Mouse (Mus musculus) heart, postnatal 14 days (tissue): ENCODE results near the gene Olfr572. TPM values are rescaled to one million over a fixed set of nuclear protein-coding genes. Genes with fewer than 3 reads are reported as not detected.

Experiments
- total RNA-seq, 2 experiments: library from RNA; stranded (reverse); gene quantifications; 2 replicates each; pipeline ENCODE4 v1.2.3; 2021

Gene Olfr572
- total RNA-seq, 2 experiments from 2014 or later = not detected

Other genes with a start within 250 kb of the Olfr572 start
- 1 to 10 TPM; 7.7 to 8.7 TPM for gene Trim68, start 237.1 kb upstream of the Olfr572 start, total RNA-seq
- not detected for gene Olfr557, start 228.5 kb upstream of the Olfr572 start, total RNA-seq
- 1 to 10 TPM; 4.8 to 5.1 TPM for gene Olfr558, start 222.2 kb upstream of the Olfr572 start, total RNA-seq
- not detected for gene Olfr33, start 205.3 kb upstream of the Olfr572 start, total RNA-seq
- gene Olfr559, start 196.9 kb upstream of the Olfr572 start, total RNA-seq = not detected
- gene Olfr560, start 165.0 kb upstream of the Olfr572 start, total RNA-seq = under 1 TPM in 1 of 2 experiments, not detected in 1; 0.32 TPM
- gene Olfr78, start 164.9 kb upstream of the Olfr572 start, total RNA-seq = 1 to 10 TPM; 1.6 to 2.1 TPM
- gene Olfr561, start 153.2 kb upstream of the Olfr572 start, total RNA-seq = not detected
- not detected for gene Olfr564, start 120.9 kb upstream of the Olfr572 start, total RNA-seq
- gene Olfr566, start 65.6 kb upstream of the Olfr572 start, total RNA-seq = not detected
- gene Olfr568, start 47.3 kb upstream of the Olfr572 start, total RNA-seq = not detected
- not detected for gene Olfr569, start 33.5 kb upstream of the Olfr572 start, total RNA-seq
- gene Olfr570, start 29.8 kb upstream of the Olfr572 start, total RNA-seq = not detected
- not detected for gene Olfr571, start 6.9 kb upstream of the Olfr572 start, total RNA-seq
- not detected for gene Olfr573-ps1, start 18.2 kb downstream of the Olfr572 start, total RNA-seq
- gene Olfr574, start 24.1 kb downstream of the Olfr572 start, total RNA-seq = not detected
- not detected for gene Olfr575, start 34.4 kb downstream of the Olfr572 start, total RNA-seq
- not detected for gene Olfr576, start 38.3 kb downstream of the Olfr572 start, total RNA-seq
- not detected for gene Olfr577, start 51.5 kb downstream of the Olfr572 start, total RNA-seq
- gene Olfr578, start 64.9 kb downstream of the Olfr572 start, total RNA-seq = not detected
- not detected for gene Olfr582, start 113.6 kb downstream of the Olfr572 start, total RNA-seq
- gene Olfr583, start 126.9 kb downstream of the Olfr572 start, total RNA-seq = not detected
- gene Olfr584, start 157.5 kb downstream of the Olfr572 start, total RNA-seq = not detected
- gene Olfr585, start 173.3 kb downstream of the Olfr572 start, total RNA-seq = not detected
- not detected for gene Olfr586, start 201.2 kb downstream of the Olfr572 start, total RNA-seq
- gene Olfr588-ps1, start 216.5 kb downstream of the Olfr572 start, total RNA-seq = not detected
- gene Olfr589, start 231.9 kb downstream of the Olfr572 start, total RNA-seq = not detected